Mouse (Mus musculus): ENCODE measurements around the gene Zfp790. TPM values are rescaled to one million over a fixed set of nuclear protein-coding genes. Genes with fewer than 3 reads are reported as not detected.

The Zfp790 gene
- total RNA-seq (2021), result 1 to 10 TPM; 7.7 to 8.2 TPM
- long read RNA-seq, experiment 1, transcript Zfp790-201 (5 exons, 3,376 nt), result major isoform, 14 of 17 reads
- long read RNA-seq, experiment 1, partial matches to known transcripts, result 2 of 17 reads
- long read RNA-seq, experiment 1, other reads (novel, unspliced or antisense), result 1 of 17 reads
- long read RNA-seq, experiment 2, transcript Zfp790-201 (5 exons, 3,376 nt), result major isoform, 5 of 10 reads
- long read RNA-seq, experiment 2, partial matches to known transcripts, result 2 of 10 reads
- long read RNA-seq, experiment 2, other reads (novel, unspliced or antisense), result 3 of 10 reads

DNA sequence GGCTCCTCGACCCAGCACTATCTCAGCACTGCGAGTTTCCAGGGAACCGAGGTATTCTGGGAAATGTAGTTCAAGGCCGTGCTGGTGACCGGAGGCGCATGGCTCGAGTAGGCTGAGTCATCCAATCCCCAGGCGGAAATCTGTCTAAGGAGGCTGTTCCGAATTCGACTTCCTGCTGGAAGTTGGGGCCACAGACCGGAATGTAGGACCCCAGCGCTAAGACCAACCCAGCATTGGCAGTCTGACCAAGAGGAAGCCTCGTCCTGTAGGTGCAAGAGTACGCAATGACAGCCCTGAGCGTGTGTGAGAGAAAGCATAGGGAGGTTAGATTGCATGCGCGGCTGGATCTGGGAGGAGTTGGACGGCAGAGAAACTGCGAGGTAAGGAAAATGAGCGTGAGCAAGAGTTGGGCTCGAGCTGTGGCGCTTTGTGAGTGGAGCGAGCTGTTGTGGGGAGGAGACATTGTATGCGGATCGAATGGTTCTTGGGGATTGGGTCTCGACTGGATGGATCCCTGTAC, at the start of gene Zfp790:
TSS of gene Zfp790 (plus strand) at position 205 of the 520 bp plus-strand sequence.
- peak; percentile 92 for DNase-seq (ENCODE audit: low spot score)

DNA sequence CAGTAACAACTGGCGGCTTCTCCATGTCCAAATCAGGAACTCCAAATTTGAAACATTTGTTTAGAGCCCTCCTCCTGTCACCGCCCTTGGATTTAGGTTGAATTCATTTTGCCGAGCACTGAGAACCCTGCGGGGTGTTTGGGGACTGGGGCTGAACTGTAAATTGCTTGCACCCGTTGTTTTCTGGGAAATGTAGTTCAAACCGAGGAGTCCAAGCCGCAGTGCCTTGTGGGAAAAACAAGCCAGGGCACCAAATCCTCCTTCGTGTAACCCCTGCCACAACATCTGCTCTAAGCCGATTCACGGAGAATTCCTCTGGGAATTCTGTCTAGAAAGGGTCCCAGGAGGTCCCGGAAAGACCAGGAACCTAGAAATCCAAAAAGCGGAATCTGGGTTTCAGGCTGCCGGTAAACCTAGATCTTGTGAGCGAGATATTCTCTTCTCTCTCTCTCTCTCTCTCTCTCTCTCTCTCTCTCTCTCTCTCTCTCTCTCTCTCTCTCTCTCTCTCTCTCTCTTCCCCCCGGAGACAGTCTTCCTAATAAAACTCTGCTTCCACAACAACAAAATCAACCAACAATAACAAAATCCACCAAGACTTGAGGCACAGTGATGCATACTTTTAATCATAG, 48.7 kb upstream of the Zfp790 start:
- DNase-seq (ENCODE audit: low spot score), result peak; percentile 88

GRCm38 (mm10) chr7:29768090-29768900, 47.6 kb upstream of the Zfp790 start, which contains the start of gene Zfp84:
Gene Zfp84, plus strand, starts transcription at chr7:29768552.
- peak; percentile 94 for DNase-seq (ENCODE audit: low spot score)

DNA sequence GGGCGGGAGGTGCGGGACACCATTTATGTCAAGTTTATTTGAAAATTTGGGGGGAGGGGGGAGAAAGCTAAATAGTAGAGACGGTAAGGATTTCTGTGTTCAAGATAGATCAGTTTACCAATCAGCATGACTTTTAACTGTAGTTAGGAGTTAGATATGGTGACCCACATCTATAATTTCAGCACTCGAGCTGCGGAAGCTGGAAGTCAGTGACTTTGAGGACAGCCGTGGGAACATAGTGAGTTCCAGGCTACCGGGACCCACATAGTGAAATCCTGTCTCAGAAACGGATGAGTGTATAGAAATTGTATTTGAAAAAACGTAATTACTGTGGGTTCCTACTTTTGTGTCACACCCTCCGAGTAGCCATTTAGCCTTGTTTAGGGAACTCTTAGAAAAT, 46.9 kb upstream of the Zfp790 start:
- DNase-seq (ENCODE audit: low spot score), result no peak

DNA sequence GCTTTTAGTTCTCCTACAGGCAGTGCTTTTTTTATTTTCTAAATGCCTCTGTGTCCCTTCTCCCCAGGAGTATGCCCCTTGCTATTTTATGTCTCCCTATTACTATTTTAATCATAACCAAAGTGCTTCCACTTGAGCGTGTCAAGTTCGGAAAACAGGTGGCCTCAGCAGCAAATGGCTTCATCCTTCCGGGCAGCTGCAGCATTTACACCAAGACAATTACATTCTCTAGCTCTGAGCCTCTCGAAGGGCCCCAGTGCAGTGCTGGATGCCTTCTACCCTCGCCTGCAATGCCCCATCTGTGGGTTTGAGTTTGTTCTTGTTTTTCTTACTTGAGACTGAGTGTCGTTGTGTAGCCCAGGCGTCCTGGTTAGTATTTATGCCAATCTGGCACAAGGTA, 42.4 kb upstream of the Zfp790 start:
- DNase-seq (ENCODE audit: low spot score), result no peak

DNA sequence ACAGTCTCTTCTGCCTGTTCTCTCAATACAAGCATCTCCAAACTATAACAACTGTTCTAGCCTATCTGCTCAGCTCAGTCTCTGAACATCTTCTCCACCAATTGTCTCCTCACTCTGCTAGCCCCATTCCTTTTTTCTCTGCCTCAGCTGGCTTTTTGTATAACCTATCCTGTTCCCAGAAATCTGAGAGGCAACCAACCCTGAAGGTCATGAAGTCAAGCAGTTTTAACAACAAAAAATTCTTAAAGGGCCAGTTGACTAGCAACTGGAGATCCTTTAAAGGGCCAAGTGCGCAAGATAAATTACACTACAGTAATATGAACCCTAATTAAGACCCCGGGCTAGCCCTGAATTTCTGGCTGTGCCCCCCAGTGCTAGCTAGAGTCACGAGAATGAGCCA, 41.5 kb upstream of the Zfp790 start:
- DNase-seq (ENCODE audit: low spot score), result no peak

GRCm38 (mm10) chr7:29776568-29776967, 39.3 kb upstream of the Zfp790 start:
- DNase-seq (ENCODE audit: low spot score), result no peak

DNA sequence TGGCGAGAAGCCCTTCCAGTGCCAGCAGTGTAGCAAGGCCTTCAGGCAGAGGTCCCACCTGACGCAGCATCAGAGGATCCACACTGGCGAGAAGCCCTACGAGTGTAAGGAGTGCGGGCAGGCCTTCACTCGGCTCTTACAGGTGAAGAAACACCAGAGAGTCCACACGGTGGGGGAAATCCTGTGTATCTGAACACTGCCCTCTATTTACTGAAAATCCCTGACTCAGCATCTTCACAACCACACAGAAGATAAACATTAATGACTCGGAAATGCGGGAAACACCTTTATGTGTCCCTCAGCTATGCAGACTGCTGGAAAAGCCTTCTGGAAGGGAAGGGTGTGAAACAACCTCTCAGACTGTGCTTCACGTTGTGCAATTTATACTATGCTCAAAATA, 38.5 kb upstream of the Zfp790 start:
- DNase-seq (ENCODE audit: low spot score), result no peak

- DNase-seq (ENCODE audit: low spot score), result peak; percentile 79
These were observed 31.9 kb upstream of the Zfp790 start, which contains the start of gene Zfp30 for GRCm38 (mm10) chr7:29783871-29784551. Gene Zfp30, plus strand, starts transcription at chr7:29783998.

DNA sequence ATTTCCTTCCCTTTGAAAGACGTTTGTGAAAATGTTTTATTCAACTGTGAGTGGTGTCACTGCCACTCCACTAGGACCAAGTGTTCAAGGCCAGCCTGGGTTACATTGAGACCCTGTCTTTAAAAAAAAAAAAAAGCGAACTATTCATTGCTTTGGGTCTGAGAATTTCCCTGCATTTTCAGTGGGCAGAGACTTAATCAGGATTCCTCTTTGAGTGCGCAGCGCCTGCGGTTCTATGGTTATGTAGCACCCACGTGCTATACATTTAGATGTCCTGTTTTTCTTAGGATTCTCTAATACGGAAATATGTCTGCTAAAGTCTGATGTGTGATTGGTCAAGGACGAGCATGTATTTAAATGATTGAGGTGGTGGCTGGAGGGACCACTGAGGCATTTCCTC, 30.9 kb upstream of the Zfp790 start:
- DNase-seq (ENCODE audit: low spot score), result no peak

DNA sequence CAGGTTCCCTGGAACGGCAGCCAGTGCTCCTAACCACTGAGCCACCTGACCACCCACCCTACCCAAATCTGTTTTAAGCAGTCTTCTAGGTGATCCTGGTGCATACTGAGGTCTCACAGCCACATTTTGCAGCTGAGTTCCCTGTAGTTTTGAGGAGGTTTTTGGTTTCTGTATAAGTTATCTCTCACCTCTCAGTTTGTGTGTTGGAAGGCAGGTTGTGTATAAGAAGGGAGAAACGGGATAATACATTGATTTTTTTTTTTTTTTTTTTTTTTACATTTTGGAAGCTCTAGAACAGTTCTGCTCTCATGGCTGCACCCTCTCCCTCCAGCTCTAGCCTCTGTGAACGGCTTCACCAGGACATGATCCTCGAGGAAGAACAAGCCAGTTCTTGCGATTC, 30.0 kb upstream of the Zfp790 start:
- no peak for DNase-seq (ENCODE audit: low spot score)

DNA sequence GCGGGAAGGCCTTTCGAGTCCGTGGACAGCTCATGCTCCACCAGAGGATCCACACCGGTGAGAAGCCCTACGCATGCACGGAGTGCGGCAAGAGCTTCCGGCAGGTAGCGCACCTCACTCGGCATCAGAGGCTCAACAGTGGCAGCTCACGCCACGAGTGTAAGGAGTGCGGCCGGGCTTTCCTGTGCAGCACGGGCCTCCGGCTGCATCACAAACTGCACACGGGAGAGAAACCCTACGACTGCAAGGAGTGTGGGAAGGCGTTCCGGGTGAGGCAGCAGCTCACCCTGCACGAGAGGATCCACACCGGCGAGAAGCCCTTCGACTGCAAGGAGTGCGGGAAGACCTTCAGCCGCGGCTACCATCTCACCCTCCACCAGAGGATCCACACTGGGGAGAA, 23.0 kb upstream of the Zfp790 start:
- DNase-seq (ENCODE audit: low spot score), result no peak

DNA sequence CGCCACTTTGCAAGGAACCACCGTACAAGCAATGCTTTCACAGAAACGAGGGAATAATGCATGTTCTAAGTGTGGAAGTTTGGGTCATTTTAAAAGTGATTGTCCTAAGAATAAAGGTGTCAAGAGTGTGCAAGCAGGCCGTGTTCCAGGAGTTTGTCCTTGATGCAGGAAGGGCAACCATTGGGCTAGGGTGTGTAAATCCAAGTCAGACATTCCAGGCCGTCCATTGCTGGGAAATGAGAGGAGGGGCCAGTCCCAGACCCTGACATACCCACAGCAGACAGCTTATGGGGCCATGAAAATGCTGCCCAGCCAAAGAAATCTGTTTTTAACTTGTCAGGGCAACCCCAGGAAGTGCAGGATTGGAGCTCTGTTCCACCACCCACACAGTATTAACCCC, 8.9 kb upstream of the Zfp790 start:
- no peak for DNase-seq (ENCODE audit: low spot score)

GRCm38 (mm10) chr7:29812244-29812643, 3.7 kb upstream of the Zfp790 start:
- no peak for DNase-seq (ENCODE audit: low spot score)

- no peak for DNase-seq (ENCODE audit: low spot score)
These were observed 1.5 kb upstream of the Zfp790 start for GRCm38 (mm10) chr7:29814381-29814780.

- no peak for DNase-seq (ENCODE audit: low spot score)
These were observed 691 bp upstream of the Zfp790 start for GRCm38 (mm10) chr7:29815061-29815784.

GRCm38 (mm10) chr7:29818619-29819254, 2.8 kb downstream of the Zfp790 start:
- DNase-seq (ENCODE audit: low spot score), result peak; percentile 83

GRCm38 (mm10) chr7:29828001-29828400, 12.1 kb downstream of the Zfp790 start:
- no peak for DNase-seq (ENCODE audit: low spot score)

GRCm38 (mm10) chr7:29829804-29830203, 13.9 kb downstream of the Zfp790 start:
- no peak for DNase-seq (ENCODE audit: low spot score)

DNA sequence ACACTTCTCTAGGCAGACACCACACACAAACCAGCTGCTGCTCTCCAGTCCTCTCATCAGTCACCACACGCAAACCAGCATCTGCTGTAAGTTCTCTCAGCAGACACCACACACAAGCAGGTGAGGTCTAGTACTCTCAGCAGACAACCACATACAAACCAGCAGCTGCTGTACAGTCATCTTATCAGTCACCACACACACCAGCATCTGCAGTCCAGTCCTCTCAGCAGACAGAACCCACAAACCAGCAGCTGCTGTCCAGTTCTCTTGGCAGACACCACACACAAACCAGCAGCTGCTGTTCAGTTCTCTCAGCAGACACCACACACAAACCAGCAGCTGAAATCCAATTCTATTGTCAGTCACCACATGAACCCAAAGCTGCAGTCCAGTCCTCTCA, 20.9 kb downstream of the Zfp790 start:
- DNase-seq (ENCODE audit: low spot score), result no peak

Measured in gastrocnemius, adult 18-20 months (tissue).